Mouse (Mus musculus) lung, adult 2 months (tissue): Measurements from ENCODE around the gene Ube3c. TPM values are rescaled to one million over a fixed set of nuclear protein-coding genes. Genes with fewer than 3 reads are reported as not detected.

Experiments
- DNase-seq: peaks from one replicate; pipeline ENCODE4 v3.0.0; 2022
- H3K4me1 ChIP-seq: fragments of 200-500 bp; 2 replicates; pipeline ENCODE4 v1.6.1; 2011; ENCODE audit warnings: low read length; ENCODE audit not compliant: control insufficient read depth, insufficient read depth
- H3K4me3 ChIP-seq: fragments of 200-500 bp; replicated peaks from 2 replicates; pipeline ENCODE3; 2011; ENCODE audit warnings: low read depth, mild to moderate bottlenecking, control low read depth, low read length; ENCODE audit errors: extremely low read depth
- CTCF ChIP-seq: fragments of 200-500 bp; IDR thresholded peaks from 2 replicates; pipeline ENCODE4 v1.5.1; 2011; ENCODE audit warnings: mild to moderate bottlenecking, low read length, control low read depth; ENCODE audit not compliant: insufficient read depth
- POLR2A ChIP-seq: fragments of 200-500 bp; IDR thresholded peaks from 2 replicates; pipeline ENCODE4 v1.6.1; 2011; ENCODE audit warnings: low read depth, mild to moderate bottlenecking, control low read depth, low read length, borderline replicate concordance; ENCODE audit errors: extremely low read depth
- WGBS: fragments of 180-500 bp; shearing (Covaris S2); methylation state at CpG from one replicate; pipeline ENCODE4 v1.1.7; 2018; 5-methylcytosine and 5-hydroxymethylcytosine counted together
- polyA plus RNA-seq: library from polyadenylated mRNA; depleted of rRNA; stranded (reverse); fragments of >200 nt; gene quantifications from 2 replicates; pipeline ENCODE4 v1.2.3, GENCODE M21; 2012; rRNA removed

Ube3c gene
- polyA plus RNA-seq, 1 experiment, result 13.6 TPM

- Histone ChIP-seq H3K4me3 (no peak overlapping the region), H3K4me1 (no peaks in the 10 kb centered on the region)
- TF ChIP-seq POLR2A (no peak), CTCF (no peak)
- DNase-seq, result no peak
- 53% methylated on average over 1 of the region's 1 CpGs for WGBS
Measured at GRCm38 (mm10) chr5:29712906-29713305, 143.9 kb downstream of the Ube3c start.

- Histone ChIP-seq H3K4me3 (no peak overlapping the region), H3K4me1 (no peaks in the 10 kb centered on the region)
- no peak for DNase-seq
- TF ChIP-seq POLR2A (no peak), CTCF (no peak)
- 20% methylated on average over 1 of the region's 1 CpGs for WGBS
Measured at GRCm38 (mm10) chr5:29721159-29721558, 152.1 kb downstream of the Ube3c start.

- no peaks in the 10 kb centered on the region for H3K4me1 ChIP-seq
Measured at GRCm38 (mm10) chr5:29725369-29725768, 156.3 kb downstream of the Ube3c start.

More at GRCm38 (mm10) chr5:29725369-29725768, 156.3 kb downstream of the Ube3c start:
- no peak overlapping the region for H3K4me3 ChIP-seq
- TF ChIP-seq CTCF (no peak), POLR2A (no peak)
- 93% methylated on average over 2 of the region's 2 CpGs for WGBS
- DNase-seq, result no peak

Other genes starting within 250 kb of the Ube3c start
- gene Lmbr1, start 190.9 kb upstream of the Ube3c start, polyA plus RNA-seq, result 4.1 and 4.5 TPM in 2 replicates
- gene Nom1, start 134.6 kb upstream of the Ube3c start, polyA plus RNA-seq, result 2.8 and 7.1 TPM in 2 replicates
- gene Mnx1, start 90.8 kb upstream of the Ube3c start, polyA plus RNA-seq, result not detected in 2 replicates
- 29.4 and 58.0 TPM in 2 replicates for gene Dnajb6, start 166.4 kb downstream of the Ube3c start, polyA plus RNA-seq
- gene Gm5129, start 166.7 kb downstream of the Ube3c start, polyA plus RNA-seq, result not detected in 2 replicates